Mouse (Mus musculus): ENCODE results near the gene Tmem126b.

DNA sequence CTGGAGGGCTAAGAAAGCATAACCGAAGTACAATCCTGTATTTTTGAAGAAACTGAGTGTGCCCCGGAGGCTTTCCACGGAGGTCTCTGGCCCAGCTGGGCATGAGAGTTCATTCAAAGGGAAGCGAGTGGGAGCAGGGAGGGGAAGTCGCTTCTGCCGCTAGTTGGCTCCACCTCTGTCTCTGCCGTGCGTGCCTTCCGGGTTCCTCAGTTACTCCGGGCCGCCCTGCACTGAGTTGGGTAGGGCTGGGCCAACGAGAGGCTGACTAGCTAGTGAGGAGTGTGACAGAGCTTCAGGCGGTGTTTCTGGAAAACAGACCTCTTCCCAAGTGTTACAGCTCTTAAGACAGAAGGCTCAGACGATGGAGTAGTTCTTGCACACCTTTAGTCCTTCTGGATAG lies 14.9 kb downstream of the Tmem126b start:
- TF ChIP-seq E2F4 (IDR thresholded peaks at IDR 0.05; ENCODE audit: insufficient read depth): no peak
- no peak for TF ChIP-seq TCF12 (IDR thresholded peaks at IDR 0.05; ENCODE audit: insufficient read depth, poor library complexity, severe bottlenecking)
- TF ChIP-seq REST (IDR thresholded peaks at IDR 0.05; ENCODE audit: insufficient read depth, insufficient read length): no peak

All from myocyte (in vitro differentiated cells).